Mouse (Mus musculus) neural tube, embryonic 10.5 days (tissue): ENCODE results near the gene Trpv4.
A peak's percentile ranks its signal among the peaks of the same experiment; 100 is the strongest.

Experiments used
- DNase-seq: peaks from one replicate; pipeline ENCODE4 v3.0.0-alpha.2; 2017; ENCODE audit warnings: low spot score; ENCODE audit errors: extremely low spot score

The Trpv4 gene

GRCm38 (mm10) chr5:114669014-114669413 is 10.8 kb upstream of the Trpv4 start:
- DNase-seq, result no peak

DNA sequence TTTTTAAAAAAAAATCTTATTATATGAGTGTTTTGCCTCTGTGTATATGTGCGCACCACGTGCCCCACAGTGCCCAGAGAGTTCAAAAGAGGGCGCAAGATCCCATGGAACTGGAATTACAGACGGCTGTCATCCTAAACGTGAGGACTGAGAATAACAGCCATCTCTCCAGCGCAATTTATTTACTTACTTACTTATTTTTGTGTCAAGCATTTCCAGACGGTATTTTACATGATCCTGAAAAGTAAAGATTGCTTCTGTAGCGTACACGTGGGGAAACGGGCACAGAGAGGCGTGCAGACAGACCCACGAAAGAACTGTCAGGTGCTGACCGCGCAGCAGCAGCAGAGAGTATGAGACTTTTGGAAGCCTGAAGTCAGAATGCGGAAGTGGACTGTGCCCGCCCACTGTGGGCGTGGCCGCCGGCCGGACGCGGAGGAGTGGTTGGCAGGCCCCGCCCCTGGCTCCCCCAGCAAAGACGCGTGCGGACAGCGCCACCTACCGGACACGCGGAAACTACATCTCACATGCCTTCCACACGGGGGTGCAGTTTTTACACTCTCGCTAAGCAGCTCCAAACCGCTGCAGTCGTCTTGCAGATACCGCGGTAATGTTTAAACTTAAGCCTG is 9.1 kb upstream of the Trpv4 start:
- DNase-seq, result peak; percentile 100

DNA sequence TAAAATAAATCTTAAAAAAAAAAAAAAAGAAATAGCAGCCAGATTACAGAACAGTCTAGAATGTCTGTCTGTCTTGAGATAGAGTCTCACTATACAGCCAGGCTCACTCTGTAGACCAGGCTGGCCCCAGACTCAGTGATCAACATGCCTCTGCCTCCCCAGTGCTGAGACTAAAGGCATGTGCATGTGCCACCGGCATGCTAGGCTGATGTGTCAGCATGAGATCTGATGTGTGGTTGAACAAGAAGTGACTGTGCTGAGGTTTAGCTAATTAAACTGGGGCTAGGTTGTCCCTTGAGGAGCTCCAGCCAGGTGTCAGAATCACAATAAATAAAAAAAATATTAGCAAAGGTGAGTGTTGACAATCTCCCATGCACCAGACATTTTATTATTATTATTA is 8.4 kb upstream of the Trpv4 start:
- DNase-seq, result no peak

DNA sequence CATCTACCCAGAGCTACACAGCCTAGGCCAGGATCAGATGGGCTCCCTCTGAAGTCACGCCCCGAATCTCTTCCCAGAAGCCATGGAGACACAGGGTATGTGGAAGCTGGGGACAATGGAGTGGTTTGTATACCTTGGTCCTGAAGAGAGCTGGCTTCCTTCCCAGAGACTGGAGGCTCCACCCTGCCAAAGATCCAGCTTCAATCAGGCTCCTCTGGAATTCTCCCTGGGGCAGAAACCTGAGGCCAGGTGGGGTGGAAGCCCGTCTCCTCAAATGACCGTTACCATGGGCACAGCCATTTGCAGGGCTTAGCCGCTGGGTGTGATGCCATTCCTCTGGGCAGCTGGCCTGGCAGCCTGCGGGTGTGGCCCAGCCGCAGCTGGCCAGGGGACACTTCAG is 6.5 kb upstream of the Trpv4 start:
- DNase-seq, result no peak

DNA sequence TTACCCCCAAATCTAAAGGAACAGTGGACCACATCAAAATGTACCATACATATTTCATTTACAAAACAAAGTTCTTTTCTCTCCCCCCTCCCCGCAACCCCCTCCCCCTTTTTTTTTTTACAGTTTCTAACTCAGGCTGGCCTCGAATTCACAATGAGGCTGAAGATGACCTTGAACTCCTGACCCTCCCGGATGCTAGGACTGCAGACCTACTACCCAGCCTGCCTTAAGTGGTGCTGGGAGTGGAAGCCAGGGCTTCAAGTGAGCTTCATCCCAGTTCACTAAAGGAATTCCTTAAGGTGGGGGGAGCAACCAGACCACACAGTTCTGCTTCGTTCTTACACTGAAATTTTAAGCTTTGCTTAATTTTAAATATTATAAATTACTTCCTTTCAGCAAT is 5.9 kb upstream of the Trpv4 start:
- DNase-seq, result no peak

- no peak for DNase-seq
These were observed 2.8 kb upstream of the Trpv4 start for GRCm38 (mm10) chr5:114661029-114661428.

DNA sequence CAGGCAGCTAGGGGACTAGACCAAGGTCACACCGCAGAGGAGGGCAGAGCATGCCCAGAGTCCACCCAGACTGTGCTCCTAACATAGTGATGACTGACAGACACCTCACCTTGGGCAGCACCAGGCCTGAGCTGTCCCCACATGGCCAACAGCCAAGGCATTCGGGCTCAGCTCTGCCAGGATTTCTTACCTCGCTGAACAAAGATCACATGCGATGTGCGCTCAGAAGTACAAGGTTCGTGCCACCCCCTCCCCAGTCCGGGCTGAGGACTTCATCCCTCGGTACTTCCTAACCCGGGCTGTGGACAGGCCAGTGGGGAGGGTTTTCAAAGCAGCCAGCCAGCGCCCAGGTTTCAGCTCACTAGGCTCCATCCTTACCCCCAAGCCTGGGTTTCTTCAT is 795 bp downstream of the Trpv4 start:
- no peak for DNase-seq

- DNase-seq, result no peak
These were observed 1.9 kb downstream of the Trpv4 start for GRCm38 (mm10) chr5:114656305-114656704.

DNA sequence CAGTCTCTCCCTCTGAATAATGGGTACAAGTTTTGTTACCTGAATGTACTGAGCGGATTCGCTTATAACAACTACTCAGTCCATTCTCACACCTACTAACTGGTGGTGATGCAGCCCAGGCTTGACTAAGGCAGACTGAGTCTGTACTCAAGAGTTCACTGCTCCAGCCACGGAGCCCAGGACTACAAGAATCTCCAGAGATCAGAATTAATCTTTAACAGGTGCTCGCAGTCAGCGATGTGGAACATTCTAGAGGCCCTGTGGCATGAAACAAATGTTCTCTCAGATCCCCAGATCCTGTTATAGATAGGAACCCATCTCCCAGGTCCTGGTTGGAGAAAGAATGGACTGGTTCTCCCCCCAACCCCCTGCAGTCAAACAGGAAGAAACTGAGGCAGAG is 2.5 kb downstream of the Trpv4 start:
- no peak for DNase-seq

- DNase-seq, result no peak
These were observed 4.4 kb downstream of the Trpv4 start for GRCm38 (mm10) chr5:114653656-114654437.

- no peak for DNase-seq
These were observed 6.8 kb downstream of the Trpv4 start for GRCm38 (mm10) chr5:114651449-114651848.

GRCm38 (mm10) chr5:114651002-114651401 is 7.2 kb downstream of the Trpv4 start:
- no peak for DNase-seq

DNA sequence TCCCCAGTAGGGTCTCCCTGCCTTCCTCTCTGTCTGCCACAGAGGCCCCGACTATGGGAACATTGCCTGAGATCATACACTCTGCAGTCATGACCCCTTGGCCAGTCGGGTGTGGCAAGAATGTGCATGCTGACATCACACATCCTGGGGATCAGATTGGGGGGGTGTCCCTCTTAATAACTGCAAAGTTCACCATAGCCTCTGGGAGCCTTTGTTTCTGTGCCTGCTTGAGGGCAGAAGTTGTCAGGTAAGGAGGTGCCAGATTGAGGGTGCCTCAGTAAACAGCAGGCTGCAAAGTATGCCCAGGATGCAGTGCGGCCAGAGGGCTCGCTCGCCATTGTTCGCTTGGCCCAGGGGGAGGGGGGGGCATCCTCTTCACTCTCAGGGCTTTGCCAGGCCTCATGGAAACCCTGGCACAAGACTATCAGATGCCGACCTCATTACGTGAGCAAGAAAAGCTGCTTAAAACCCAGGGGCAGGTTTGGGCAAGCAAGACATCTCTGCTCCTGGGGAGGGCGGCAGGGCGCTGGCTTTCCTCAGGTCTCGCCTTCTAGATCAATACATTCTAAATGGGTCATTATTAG is 9.4 kb downstream of the Trpv4 start:
- DNase-seq, result no peak

- DNase-seq, result peak; percentile 60
These were observed 10.8 kb downstream of the Trpv4 start for GRCm38 (mm10) chr5:114647211-114647974.

GRCm38 (mm10) chr5:114645916-114646315 is 12.3 kb downstream of the Trpv4 start:
- DNase-seq, result no peak

DNA sequence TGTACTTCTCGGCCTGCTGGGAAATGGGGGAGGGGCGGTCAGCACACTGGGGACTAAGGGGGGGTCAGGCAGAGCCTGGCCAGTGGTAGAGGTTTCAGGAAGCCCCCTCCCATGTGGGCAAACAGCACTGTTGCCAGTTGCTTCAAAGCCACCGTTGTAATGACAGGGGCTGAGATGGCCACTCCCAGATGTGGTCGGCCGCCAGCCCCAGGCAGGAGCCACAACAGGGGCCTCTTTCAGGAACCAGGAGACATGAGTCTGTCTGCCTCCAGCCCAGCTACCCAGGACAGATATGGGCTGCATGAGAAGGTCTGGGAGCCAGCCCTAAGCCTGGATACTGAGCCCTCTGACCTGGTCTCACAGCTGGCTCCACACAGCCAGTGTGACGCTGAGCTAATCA is 13.3 kb downstream of the Trpv4 start:
- DNase-seq, result no peak

DNA sequence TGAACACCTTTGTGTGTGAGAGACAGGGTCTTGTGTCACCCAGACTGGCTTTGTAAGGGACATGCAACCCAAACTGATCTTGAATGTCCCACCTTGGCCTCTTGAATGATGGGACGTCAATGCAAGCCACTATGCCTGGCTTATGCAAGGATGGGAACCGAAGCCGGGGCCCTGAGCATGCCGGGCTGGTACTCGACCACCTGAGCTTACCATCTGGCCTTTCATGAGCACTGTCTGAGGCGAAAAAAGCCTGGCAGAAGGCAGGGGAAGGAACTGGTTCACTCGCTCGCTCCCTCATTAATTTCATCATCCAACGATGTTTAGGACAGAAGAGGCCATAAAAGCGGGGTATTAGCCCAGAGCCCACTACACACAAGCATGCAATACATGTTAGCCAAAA is 17.4 kb downstream of the Trpv4 start:
- DNase-seq, result no peak

- no peak for DNase-seq
These were observed 18.6 kb downstream of the Trpv4 start for GRCm38 (mm10) chr5:114639645-114639957.

- peak; percentile 92 for DNase-seq
These were observed 19.2 kb downstream of the Trpv4 start for GRCm38 (mm10) chr5:114638769-114639644.

DNA sequence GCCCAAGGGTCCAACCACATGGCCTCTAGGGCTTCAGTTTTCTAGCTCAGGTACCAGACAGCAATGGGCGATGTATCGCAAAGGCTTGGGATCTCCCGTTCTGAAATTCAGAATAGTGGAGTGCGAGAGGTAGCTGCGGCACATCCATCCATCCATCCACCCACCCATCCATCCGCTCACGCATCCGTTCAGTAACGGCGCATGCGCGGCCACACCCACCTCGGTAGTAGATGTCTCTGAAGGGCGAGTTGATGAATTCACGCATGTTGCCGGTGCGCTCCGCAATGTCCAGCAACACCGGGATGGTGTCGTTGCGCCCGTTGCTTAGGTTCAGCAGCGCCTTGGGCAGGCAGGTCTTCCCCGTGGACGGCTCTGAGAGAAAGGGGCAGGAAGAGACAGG is 22.1 kb downstream of the Trpv4 start:
- no peak for DNase-seq

DNA sequence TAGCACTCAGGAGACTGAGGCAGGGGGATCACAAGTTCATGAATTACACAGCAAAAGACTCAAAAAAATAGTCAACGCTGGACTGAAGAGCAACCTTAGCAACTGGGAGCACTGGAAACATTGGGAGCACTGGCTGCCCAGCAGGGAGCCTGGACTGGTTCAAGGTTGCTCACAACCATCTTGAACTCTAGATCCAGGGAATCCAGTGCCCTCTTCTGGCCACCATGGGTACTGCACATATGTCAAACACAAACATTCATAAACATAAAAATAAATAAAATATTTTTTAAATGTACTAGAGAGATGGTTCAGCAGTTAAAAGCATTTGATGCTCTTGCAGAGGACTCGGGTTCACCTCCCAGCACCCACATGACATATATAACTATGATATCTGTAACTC is 26.9 kb downstream of the Trpv4 start:
- DNase-seq, result no peak
